Mouse (Mus musculus) thymus, adult 2 months (tissue): ENCODE results near the gene Plxdc2.

Experiments
- CTCF ChIP-seq: fragments of 200-500 bp; IDR thresholded peaks from 2 replicates; pipeline ENCODE4 v1.5.1; 2012; ENCODE audit warnings: mild to moderate bottlenecking, control low read depth, low read length, moderate library complexity, borderline replicate concordance; ENCODE audit not compliant: control insufficient read depth, poor library complexity, insufficient read depth; ENCODE audit errors: extremely low read depth
- POLR2A ChIP-seq: fragments of 200-500 bp; IDR thresholded peaks from 2 replicates; pipeline ENCODE4 v1.6.1; 2012; ENCODE audit warnings: mild to moderate bottlenecking, low read length, control low read depth, moderate library complexity; ENCODE audit not compliant: control insufficient read depth, poor library complexity, insufficient read depth; ENCODE audit errors: extremely low read depth

- no peak for TF ChIP-seq POLR2A
- TF ChIP-seq CTCF, result no peak
Observed at GRCm38 (mm10) chr2:16335194-16335781, 20.8 kb upstream of the Plxdc2 start.
